Mouse (Mus musculus): ENCODE results near the gene Coil.

Gene Coil

GRCm38 (mm10) chr11:89007582-89007981, 37.5 kb downstream of the Coil start:
- POLR2A ChIA-PET, result interaction anchor here in 3 of 4 experiments (0.6 to 8.1 kb wide), 12 partner anchors 8 to 664 kb away, joined by 3 to 103 read pairs (median 4); partner anchors contain the start of gene Trim25 (in 1 of the 3)
- CTCF ChIA-PET, result interaction anchor here in 1 of 4 experiments (0.6 kb wide), 1 partner anchor 23 kb away, joined by 4 read pairs; no protein-coding TSS in a partner anchor

- ChIA-PET POLR2A (interaction anchor here (0.5 to 8.1 kb wide), 32 partner anchors 9 to 807 kb away, joined by 3 to 103 read pairs (median 4); partner anchors contain the start of gene Trim25 (in 3 of the 4)), CTCF (interaction anchor here (0.6 to 3.1 kb wide), 17 partner anchors 9 to 1041 kb away, joined by 3 to 14 read pairs (median 4); no protein-coding TSS in a partner anchor)
These were observed 39.0 kb downstream of the Coil start for GRCm38 (mm10) chr11:89009066-89009465.

- ChIA-PET POLR2A (interaction anchor here (0.5 to 8.1 kb wide), 28 partner anchors 10 to 808 kb away, joined by 3 to 103 read pairs (median 4); partner anchors contain the start of gene Trim25 (in 3 of the 4)), CTCF (interaction anchor here (0.6 to 3.1 kb wide), 11 partner anchors 10 to 297 kb away, joined by 3 to 14 read pairs (median 4); no protein-coding TSS in a partner anchor)
These were observed 39.4 kb downstream of the Coil start for GRCm38 (mm10) chr11:89009496-89009895.

GRCm38 (mm10) chr11:89012241-89012640, 42.2 kb downstream of the Coil start:
- ChIA-PET POLR2A (interaction anchor here in 3 of 4 experiments (0.8 to 8.1 kb wide), 11 partner anchors 8 to 47 kb away, joined by 3 to 103 read pairs (median 4); partner anchors contain the start of gene Trim25 (in 2 of the 3)), CTCF (interaction anchor here in 1 of 4 experiments (1.3 kb wide), 1 partner anchor 56 kb away, joined by 3 read pairs; no protein-coding TSS in a partner anchor)

- ChIA-PET POLR2A (interaction anchor here in 2 of 4 experiments (0.6 to 11.1 kb wide), 21 partner anchors 7 to 55 kb away, joined by 3 to 218 read pairs (median 4); partner anchors contain the start of gene Trim25 (in 2 of the 2)), CTCF (interaction anchor here in 1 of 4 experiments (2.3 kb wide), 1 partner anchor 24 kb away, joined by 6 read pairs; no protein-coding TSS in a partner anchor)
These were observed 47.6 kb downstream of the Coil start for GRCm38 (mm10) chr11:89017514-89018182.

GRCm38 (mm10) chr11:89020681-89021305, 50.7 kb downstream of the Coil start:
- ChIA-PET POLR2A (interaction anchor here (0.6 to 11.1 kb wide), 44 partner anchors 8 to 163 kb away, joined by 3 to 218 read pairs (median 7); partner anchors contain the start of genes Trim25 (in 4 of the 4) and Dgke (in 1 of the 4)), CTCF (interaction anchor here (0.5 to 4.5 kb wide), 29 partner anchors 9 to 172 kb away, joined by 3 to 30 read pairs (median 5); partner anchors contain the start of gene Trim25 (in 2 of the 4))

GRCm38 (mm10) chr11:89021687-89022086, 51.6 kb downstream of the Coil start:
- CTCF ChIA-PET, result interaction anchor here (0.6 to 4.5 kb wide), 32 partner anchors 8 to 967 kb away, joined by 3 to 30 read pairs (median 5); partner anchors contain the start of gene Trim25 (in 2 of the 4)
- POLR2A ChIA-PET, result interaction anchor here (0.6 to 11.1 kb wide), 51 partner anchors 8 to 164 kb away, joined by 3 to 218 read pairs (median 7); partner anchors contain the start of genes Trim25 (in 4 of the 4), Coil (in 2 of the 4), Dgke (in 1 of the 4) and Scpep1 (in 1 of the 4)

- ChIA-PET POLR2A (interaction anchor here (0.6 to 11.1 kb wide), 52 partner anchors 8 to 90 kb away, joined by 3 to 218 read pairs (median 7); partner anchors contain the start of genes Trim25 (in 3 of the 4), Coil (in 2 of the 4), Dgke (in 1 of the 4) and Scpep1 (in 1 of the 4)), CTCF (interaction anchor here (0.6 to 4.5 kb wide), 27 partner anchors 7 to 968 kb away, joined by 3 to 30 read pairs (median 5); partner anchors contain the start of gene Trim25 (in 1 of the 4))
These were observed 52.2 kb downstream of the Coil start for GRCm38 (mm10) chr11:89022120-89022731.

- ChIA-PET POLR2A (interaction anchor here in 3 of 4 experiments (0.7 to 11.1 kb wide), 7 partner anchors 12 to 122 kb away, joined by 3 to 218 read pairs (median 18); partner anchors contain the start of gene Trim25 (in 2 of the 3)), CTCF (interaction anchor here in 2 of 4 experiments (0.7 to 1.0 kb wide), 2 partner anchors 27 to 35 kb away, joined by 3 read pairs; no protein-coding TSS in a partner anchor)
These were observed 53.4 kb downstream of the Coil start for GRCm38 (mm10) chr11:89023477-89023876.

GRCm38 (mm10) chr11:89024181-89024881, 54.3 kb downstream of the Coil start:
- ChIA-PET POLR2A (interaction anchor here in 3 of 4 experiments (0.6 to 11.1 kb wide), 10 partner anchors 8 to 107 kb away, joined by 3 to 218 read pairs (median 3); partner anchors contain the start of gene Trim25 (in 2 of the 3)), CTCF (interaction anchor here in 1 of 4 experiments (0.7 kb wide), 1 partner anchor 34 kb away, joined by 3 read pairs; no protein-coding TSS in a partner anchor)

GRCm38 (mm10) chr11:89025603-89026002, 55.6 kb downstream of the Coil start:
- ChIA-PET CTCF (interaction anchor here in 1 of 4 experiments (1.6 kb wide), 1 partner anchor 32 kb away, joined by 5 read pairs; no protein-coding TSS in a partner anchor), POLR2A (interaction anchor here in 2 of 4 experiments (0.8 to 1.9 kb wide), 7 partner anchors 16 to 33 kb away, joined by 3 to 12 read pairs (median 3); no protein-coding TSS in a partner anchor)

GRCm38 (mm10) chr11:89026117-89026516, 56.1 kb downstream of the Coil start:
- POLR2A ChIA-PET, result interaction anchor here in 3 of 4 experiments (0.6 to 1.9 kb wide), 9 partner anchors 9 to 1113 kb away, joined by 3 to 12 read pairs (median 3); no protein-coding TSS in a partner anchor
- CTCF ChIA-PET, result interaction anchor here in 2 of 4 experiments (0.6 to 1.6 kb wide), 5 partner anchors 14 to 50 kb away, joined by 3 to 5 read pairs (median 3); no protein-coding TSS in a partner anchor

- POLR2A ChIA-PET, result interaction anchor here in 3 of 4 experiments (0.5 to 5.2 kb wide), 20 partner anchors 9 to 118 kb away, joined by 3 to 61 read pairs (median 4); partner anchors contain the start of genes Coil (in 1 of the 3) and Trim25 (in 1 of the 3)
- CTCF ChIA-PET, result interaction anchor here in 3 of 4 experiments (1.0 to 3.9 kb wide), 6 partner anchors 12 to 52 kb away, joined by 3 to 15 read pairs (median 3); no protein-coding TSS in a partner anchor
These were observed 57.9 kb downstream of the Coil start for GRCm38 (mm10) chr11:89027955-89028361.

- ChIA-PET CTCF (interaction anchor here (0.7 to 3.9 kb wide), 13 partner anchors 8 to 53 kb away, joined by 3 to 18 read pairs (median 4); no protein-coding TSS in a partner anchor), POLR2A (interaction anchor here (0.6 to 5.2 kb wide), 39 partner anchors 7 to 96 kb away, joined by 3 to 61 read pairs (median 4); partner anchors contain the start of genes Coil (in 1 of the 4) and Trim25 (in 1 of the 4))
These were observed 58.9 kb downstream of the Coil start for GRCm38 (mm10) chr11:89028871-89029405.

- ChIA-PET POLR2A (interaction anchor here (0.6 to 5.2 kb wide), 43 partner anchors 9 to 101 kb away, joined by 3 to 61 read pairs (median 5); partner anchors contain the start of genes Dgke (in 1 of the 4) and Trim25 (in 1 of the 4)), CTCF (interaction anchor here (0.5 to 3.9 kb wide), 16 partner anchors 9 to 44 kb away, joined by 3 to 18 read pairs (median 4); no protein-coding TSS in a partner anchor)
These were observed 60.5 kb downstream of the Coil start for GRCm38 (mm10) chr11:89030552-89030951.
